Mouse (Mus musculus): ENCODE data around the gene Dpyd.

DNA sequence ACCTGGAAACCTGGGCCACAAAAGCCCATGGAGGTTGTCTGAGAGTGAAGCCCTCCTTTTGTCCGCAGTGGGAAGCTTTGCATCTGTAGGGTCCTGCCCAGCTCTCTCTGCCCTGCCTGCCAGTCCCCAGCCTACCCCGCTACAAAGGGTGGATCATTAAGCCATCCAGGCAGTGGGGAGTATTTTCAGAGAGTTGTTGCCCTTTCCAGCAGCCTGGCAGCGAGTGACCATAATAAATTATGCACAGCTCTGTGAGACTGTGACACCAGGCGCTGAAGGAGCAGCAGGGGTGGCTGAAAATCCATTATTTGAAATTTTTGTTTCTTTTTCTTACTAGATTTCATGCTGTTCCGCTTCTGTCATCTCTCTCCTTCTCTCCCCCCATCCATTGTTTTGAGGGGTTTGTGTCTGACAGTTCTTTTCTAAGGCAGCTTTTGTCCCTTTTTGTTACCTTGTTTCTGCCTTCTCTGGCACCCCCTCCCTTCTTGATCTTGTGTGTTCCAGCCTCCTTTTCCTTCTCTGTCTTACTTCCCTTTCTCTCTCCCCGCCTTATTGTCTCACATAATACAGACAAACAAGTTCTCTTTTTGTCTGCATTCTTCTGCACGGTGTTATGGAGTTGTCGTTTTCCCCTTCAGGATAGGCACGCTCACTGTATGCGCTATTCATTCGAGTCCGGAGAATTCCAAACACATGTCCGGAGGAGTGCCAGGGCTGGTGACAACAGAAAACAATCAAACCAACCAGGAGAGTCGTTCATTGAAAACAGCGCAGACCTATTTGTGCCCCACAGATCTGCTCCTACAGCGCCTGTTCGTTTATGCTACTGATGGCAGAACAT, 592.9 kb downstream of the Dpyd start:
- TF ChIP-seq GATA1 (IDR thresholded peaks at IDR 0.05; ENCODE audit: borderline replicate concordance, low read length), result no peak
- TF ChIP-seq FLI1 (IDR thresholded peaks at IDR 0.05; ENCODE audit: low read length), result no peak

All from megakaryocyte, embryonic 14.5 days (primary cell).